Mouse (Mus musculus) neural tube, embryonic 14.5 days (tissue): ENCODE measurements around the gene Ccdc57. TPM values are rescaled to one million over a fixed set of nuclear protein-coding genes. Genes with fewer than 3 reads are reported as not detected.
"Not testable (repeated sequence)": the region's sequence is repeated elsewhere in the genome, so short reads cannot be mapped to it uniquely, and the experiment has no call there.

Source experiments
- ATAC-seq: fragments of 200-750 bp; cut with Nextera tagmentation; 2 replicates; pipeline ENCODE4 v1.8.0; 2017; ENCODE audit warnings: low read depth, mild to moderate bottlenecking, moderate TSS enrichment, moderate library complexity
- H3K27ac ChIP-seq: fragments of 300-500 bp; sonication (generic); 2 replicates; pipeline ENCODE4 v1.5.1; 2014; ENCODE audit warnings: low read depth, mild to moderate bottlenecking, control low read depth, low read length, moderate library complexity, mixed read lengths
- H3K27me3 ChIP-seq: fragments of 300-500 bp; sonication (generic); 2 replicates; pipeline ENCODE4 v1.6.1; 2014; ENCODE audit warnings: low read length; ENCODE audit not compliant: control insufficient read depth, insufficient read depth
- H3K36me3 ChIP-seq: fragments of 300-500 bp; sonication (generic); 2 replicates; pipeline ENCODE4 v1.6.1; 2014; ENCODE audit warnings: low read length, mixed read lengths; ENCODE audit not compliant: control insufficient read depth, insufficient read depth
- H3K4me1 ChIP-seq: fragments of 300-500 bp; sonication (generic); 2 replicates; pipeline ENCODE4 v1.6.1; 2014; ENCODE audit warnings: low read length; ENCODE audit not compliant: control insufficient read depth, insufficient read depth
- H3K4me2 ChIP-seq: fragments of 300-500 bp; sonication (generic); 2 replicates; pipeline ENCODE4 v1.6.1; 2014; ENCODE audit warnings: mild to moderate bottlenecking, low read depth, low read length, control low read depth
- H3K4me3 ChIP-seq: fragments of 300-500 bp; sonication (generic); 2 replicates; pipeline ENCODE4 v1.5.1; 2014; ENCODE audit warnings: low read depth, low read length, control low read depth, mixed read lengths
- H3K9ac ChIP-seq: fragments of 300-500 bp; sonication (generic); replicated peaks from 2 replicates; pipeline ENCODE4 v1.6.1; 2014; ENCODE audit warnings: low read depth, mild to moderate bottlenecking, control low read depth, low read length, mixed read lengths
- H3K9me3 ChIP-seq: fragments of 300-500 bp; sonication (generic); 2 replicates; pipeline ENCODE4 v1.6.1; 2016; ENCODE audit warnings: low read length; ENCODE audit not compliant: control insufficient read depth
- WGBS: fragments of 180-500 bp; shearing (Covaris S2); extraction: QIAGEN DNeasy Blood & Tissue Kit; methylation state at CpG from one replicate; pipeline ENCODE4 v1.1.7; 2014; 5-methylcytosine and 5-hydroxymethylcytosine counted together
- polyA plus RNA-seq: library from polyadenylated mRNA; unstranded; fragments of >200 nt; fragmentation: Nextera tagmentation; extraction: Ambion mirVana; gene quantifications from 2 replicates; pipeline ENCODE4 v1.2.1, GENCODE M21; 2014

Gene Ccdc57
- polyA plus RNA-seq, 1 experiment from 2014 or later, result 6.7 TPM

GRCm38 (mm10) chr11:120883601-120884000 is 49.1 kb downstream of the Ccdc57 start:
- H3K9me3 ChIP-seq, result no peaks in the 10 kb centered on the region
- H3K4me3 ChIP-seq, result no peak overlapping the region
- H3K36me3 ChIP-seq, result peaks cover 20% of the 10 kb centered on the region
- no peak for ATAC-seq
- H3K4me1 ChIP-seq, result no peaks in the 10 kb centered on the region
- no peak overlapping the region for H3K4me2 ChIP-seq
- H3K27ac ChIP-seq, result no peak overlapping the region
- 99% methylated on average over 3 of the region's 3 CpGs for WGBS
- H3K27me3 ChIP-seq, result no peaks in the 10 kb centered on the region
- H3K9ac ChIP-seq, result no peak overlapping the region

- no peaks in the 10 kb centered on the region for H3K27me3 ChIP-seq
- H3K9me3 ChIP-seq, result no peaks in the 10 kb centered on the region
- H3K4me2 ChIP-seq, result no peak overlapping the region
- WGBS, result 89% methylated on average over 4 of the region's 4 CpGs
- no peak overlapping the region for H3K4me3 ChIP-seq
- H3K4me1 ChIP-seq, result no peaks in the 10 kb centered on the region
- no peak overlapping the region for H3K9ac ChIP-seq
- peaks cover 20% of the 10 kb centered on the region for H3K36me3 ChIP-seq
- H3K27ac ChIP-seq, result no peak overlapping the region
- ATAC-seq, result no peak
Measured at GRCm38 (mm10) chr11:120882931-120883330, 49.7 kb downstream of the Ccdc57 start.

GRCm38 (mm10) chr11:120873206-120873605 is 59.5 kb downstream of the Ccdc57 start:
- Histone ChIP-seq H3K4me3 (no peak overlapping the region), H3K9ac (no peak overlapping the region), H3K27ac (no peak overlapping the region), H3K9me3 (no peaks in the 10 kb centered on the region), H3K27me3 (no peaks in the 10 kb centered on the region), H3K4me1 (no peaks in the 10 kb centered on the region), H3K4me2 (no peak overlapping the region), H3K36me3 (no peaks in the 10 kb centered on the region; the same call in 1 of the 2 replicates)
- WGBS, result 79% methylated on average over 6 of the region's 6 CpGs
- ATAC-seq, result no peak

GRCm38 (mm10) chr11:120871521-120871920 is 61.2 kb downstream of the Ccdc57 start:
- Histone ChIP-seq H3K9ac (no peak overlapping the region), H3K4me2 (no peak overlapping the region), H3K27me3 (no peaks in the 10 kb centered on the region), H3K4me1 (no peaks in the 10 kb centered on the region), H3K9me3 (no peaks in the 10 kb centered on the region), H3K4me3 (no peak overlapping the region), H3K27ac (no peak overlapping the region), H3K36me3 (no peaks in the 10 kb centered on the region; the same call in 1 of the 2 replicates)
- WGBS, result 95% methylated on average over 9 of the region's 9 CpGs
- ATAC-seq, result no peak

DNA sequence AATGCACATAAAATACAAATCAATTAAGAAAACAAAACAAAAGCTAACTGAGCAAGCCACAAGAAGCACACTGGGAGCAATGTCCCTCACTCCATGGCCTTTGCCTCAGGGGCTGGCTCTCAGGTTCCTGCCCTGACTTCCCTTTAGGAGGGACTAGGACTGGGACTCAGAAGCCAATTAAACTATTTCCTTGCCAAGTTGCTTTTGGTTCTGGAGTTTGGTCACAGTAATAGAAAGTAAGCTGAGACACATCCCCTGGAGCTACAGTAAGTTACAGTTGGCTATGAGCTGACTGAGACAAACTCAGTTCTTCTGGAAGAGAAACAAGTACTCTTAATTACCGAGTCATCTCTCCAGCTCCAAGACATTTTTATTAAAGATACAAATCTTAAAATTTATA is 66.9 kb downstream of the Ccdc57 start:
- Histone ChIP-seq H3K9me3 (no peaks in the 10 kb centered on the region), H3K4me1 (no peaks in the 10 kb centered on the region), H3K9ac (no peak overlapping the region), H3K27ac (no peak overlapping the region), H3K4me2 (no peak overlapping the region), H3K27me3 (no peaks in the 10 kb centered on the region), H3K36me3 (no peaks in the 10 kb centered on the region), H3K4me3 (no peak overlapping the region)
- ATAC-seq, result no peak
- WGBS, result 88% methylated on average over 1 of the region's 1 CpGs

DNA sequence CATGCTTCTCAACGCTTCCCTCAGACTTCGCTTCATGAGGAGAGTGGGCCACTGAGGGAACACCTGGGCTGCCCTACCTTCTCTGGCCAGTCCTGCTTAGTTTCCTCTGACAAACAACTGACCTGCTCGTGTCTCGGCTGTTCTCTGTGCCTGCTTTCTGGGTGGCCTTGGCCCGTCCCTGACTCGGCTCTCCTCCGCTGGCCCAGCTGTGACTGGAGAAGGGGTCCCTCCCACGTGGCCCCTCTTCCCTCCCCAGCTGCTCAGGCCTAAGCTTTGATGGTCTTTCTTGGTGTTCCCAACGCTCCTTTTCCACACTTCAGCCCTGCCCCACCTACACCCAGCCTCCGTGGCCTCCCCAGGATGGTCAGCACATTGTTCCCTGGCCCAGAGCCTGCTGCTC is 69.9 kb downstream of the Ccdc57 start:
- no peak for ATAC-seq
- Histone ChIP-seq H3K4me3 (no peak overlapping the region), H3K4me2 (no peak overlapping the region), H3K27ac (no peak overlapping the region), H3K27me3 (no peaks in the 10 kb centered on the region), H3K9me3 (no peaks in the 10 kb centered on the region), H3K4me1 (no peaks in the 10 kb centered on the region), H3K9ac (no peak overlapping the region), H3K36me3 (peaks cover 5% of the 10 kb centered on the region)
- 82% methylated on average over 10 of the region's 10 CpGs for WGBS

DNA sequence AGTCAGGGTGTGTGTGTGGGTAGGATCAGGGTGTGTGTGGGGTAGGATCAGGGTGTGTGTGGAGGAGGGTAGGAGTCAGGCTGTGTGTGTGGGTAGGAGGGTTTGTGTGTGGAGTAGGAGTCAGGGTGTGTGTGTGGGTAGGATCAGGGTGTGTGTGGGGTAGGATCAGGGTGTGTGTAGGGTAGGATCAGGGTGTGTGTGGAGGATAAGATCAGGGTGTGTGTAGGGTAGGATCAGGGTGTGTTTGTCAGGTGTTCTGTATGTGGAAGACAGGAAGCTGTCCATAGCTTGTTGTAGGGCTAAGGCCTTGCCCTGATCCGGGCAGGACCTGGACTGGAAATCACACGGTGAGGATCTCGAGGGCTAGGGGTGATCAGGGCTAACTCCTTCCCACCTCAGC is 76.7 kb downstream of the Ccdc57 start:
- WGBS, result 96% methylated on average over 3 of the region's 3 CpGs
- H3K9me3 ChIP-seq, H3K27ac ChIP-seq, H3K36me3 ChIP-seq, H3K4me3 ChIP-seq, H3K27me3 ChIP-seq, ATAC-seq, H3K4me2 ChIP-seq, H3K4me1 ChIP-seq, H3K9ac ChIP-seq: not testable (repeated sequence)

DNA sequence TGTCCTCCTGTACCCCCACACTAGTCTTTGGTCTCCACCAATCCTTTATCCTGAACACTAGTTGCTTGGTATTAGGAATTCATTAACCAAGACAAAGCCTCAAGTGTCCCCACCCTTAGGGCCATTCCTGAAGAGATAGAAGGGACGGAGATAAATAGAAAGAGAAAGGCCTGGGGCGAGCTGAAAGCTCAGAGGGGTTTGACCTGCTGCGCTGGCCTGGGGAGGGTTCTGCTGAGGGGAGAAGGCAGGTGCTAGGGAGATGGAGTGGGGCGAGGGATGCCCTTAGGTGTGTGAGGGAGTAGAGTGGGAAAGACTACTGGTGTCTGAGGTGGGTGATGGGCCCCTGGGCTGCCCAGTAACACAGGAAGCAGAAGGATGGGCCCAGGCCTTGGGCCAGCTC is 78.9 kb downstream of the Ccdc57 start:
- no peak overlapping the region for H3K4me2 ChIP-seq
- H3K4me3 ChIP-seq, result no peak overlapping the region
- 83% methylated on average over 4 of the region's 4 CpGs for WGBS
- no peaks in the 10 kb centered on the region for H3K9me3 ChIP-seq
- H3K27ac ChIP-seq, result no peak overlapping the region
- H3K9ac ChIP-seq, result no peak overlapping the region
- H3K27me3 ChIP-seq, result no peaks in the 10 kb centered on the region
- H3K36me3 ChIP-seq, result no peaks in the 10 kb centered on the region
- ATAC-seq, result no peak
- H3K4me1 ChIP-seq, result no peaks in the 10 kb centered on the region

DNA sequence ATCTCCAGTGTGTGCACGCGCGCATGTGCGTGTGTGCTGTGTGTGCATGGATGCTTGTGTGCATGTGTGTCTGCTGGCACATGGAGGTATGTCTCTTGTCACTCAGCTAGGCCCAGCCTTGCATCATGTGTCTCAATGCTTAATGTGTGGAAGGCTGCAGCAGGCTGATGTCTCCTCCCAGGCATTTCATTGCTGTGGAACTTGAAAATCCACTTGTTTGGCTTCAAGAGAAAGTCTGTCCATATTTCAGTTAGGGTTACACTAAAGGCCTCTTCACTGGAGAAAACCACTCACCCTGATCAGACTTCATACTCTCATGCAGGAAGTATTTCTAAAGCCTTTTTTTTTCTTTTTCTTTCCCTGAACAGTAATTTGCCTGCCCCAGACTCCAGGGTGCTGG is 79.5 kb downstream of the Ccdc57 start:
- WGBS, result 98% methylated on average over 4 of the region's 4 CpGs
- H3K9ac ChIP-seq, result no peak overlapping the region
- H3K27me3 ChIP-seq, result no peaks in the 10 kb centered on the region
- no peaks in the 10 kb centered on the region for H3K9me3 ChIP-seq
- no peaks in the 10 kb centered on the region for H3K4me1 ChIP-seq
- no peak overlapping the region for H3K27ac ChIP-seq
- ATAC-seq, result no peak
- no peaks in the 10 kb centered on the region for H3K36me3 ChIP-seq
- no peak overlapping the region for H3K4me2 ChIP-seq
- no peak overlapping the region for H3K4me3 ChIP-seq
